Mouse (Mus musculus) olfactory bulb, adult 2 months (tissue): ENCODE data around the gene Rap1gap.

Experiments used
- CTCF ChIP-seq: fragments of 200-500 bp; IDR thresholded peaks from 2 replicates; pipeline ENCODE4 v1.5.1; 2012; ENCODE audit warnings: low read depth, mild to moderate bottlenecking, low read length, moderate library complexity; ENCODE audit not compliant: insufficient read depth
- POLR2A ChIP-seq: fragments of 200-500 bp; IDR thresholded peaks from 2 replicates; pipeline ENCODE4 v1.6.1; 2012; ENCODE audit warnings: mild to moderate bottlenecking, low read depth, low read length, moderate library complexity; ENCODE audit not compliant: insufficient read depth

DNA sequence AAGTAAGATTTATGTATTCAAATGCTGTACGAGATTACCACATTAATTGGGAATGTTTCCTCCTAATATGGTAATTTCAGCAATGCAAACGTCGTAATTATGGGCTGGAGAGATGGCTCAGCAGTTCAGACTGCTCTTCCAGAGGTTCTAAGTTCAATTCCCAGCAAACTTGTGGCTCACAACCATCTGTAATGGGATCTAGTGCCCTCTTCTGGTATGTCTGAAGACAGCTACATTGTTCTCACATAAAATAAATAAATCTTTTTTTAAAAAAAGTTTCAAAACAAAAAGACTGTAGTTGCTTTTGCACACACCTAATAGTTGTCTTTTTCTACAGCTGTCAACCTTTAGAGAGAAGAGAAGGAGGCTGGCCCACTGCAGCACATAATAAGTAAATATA is 27.9 kb upstream of the Rap1gap start:
- TF ChIP-seq CTCF (no peak), POLR2A (no peak)
